Mouse (Mus musculus) spleen, postnatal 0 days (tissue): ENCODE data around the gene Olfr1330. TPM values are rescaled to one million over a fixed set of nuclear protein-coding genes. Genes with fewer than 3 reads are reported as not detected.

Experiments
- polyA plus RNA-seq: library from polyadenylated mRNA; unstranded; fragments of >200 nt; fragmentation: Nextera tagmentation; extraction: Ambion mirVana; gene quantifications from 2 replicates; pipeline ENCODE4 v1.2.1, GENCODE M21; 2015

Olfr1330 gene
- polyA plus RNA-seq: not detected in 2 replicates

DNA sequence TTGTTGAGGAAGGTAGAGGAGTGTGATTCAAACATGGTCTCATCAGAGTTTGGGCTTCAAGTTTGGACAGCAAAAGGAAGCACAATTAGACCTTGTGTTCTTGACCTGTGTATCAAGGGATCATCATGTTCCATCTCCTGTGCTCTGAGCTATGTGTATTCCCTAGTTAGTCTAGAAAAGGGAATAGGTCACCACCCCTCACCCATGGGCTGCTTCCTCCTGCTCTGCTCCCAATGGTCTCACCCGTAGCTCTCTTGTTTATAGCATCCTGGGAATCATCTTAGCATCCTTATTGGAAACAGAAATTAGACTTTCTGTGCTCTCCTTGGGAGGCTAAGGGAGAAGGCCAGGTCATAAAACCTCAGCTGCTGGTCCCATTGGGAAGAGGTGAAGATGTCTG lies at the start of gene Olfr1330:
Gene Olfr1330 (plus strand): TSS at position 301 of the 400 bp plus-strand sequence.

DNA sequence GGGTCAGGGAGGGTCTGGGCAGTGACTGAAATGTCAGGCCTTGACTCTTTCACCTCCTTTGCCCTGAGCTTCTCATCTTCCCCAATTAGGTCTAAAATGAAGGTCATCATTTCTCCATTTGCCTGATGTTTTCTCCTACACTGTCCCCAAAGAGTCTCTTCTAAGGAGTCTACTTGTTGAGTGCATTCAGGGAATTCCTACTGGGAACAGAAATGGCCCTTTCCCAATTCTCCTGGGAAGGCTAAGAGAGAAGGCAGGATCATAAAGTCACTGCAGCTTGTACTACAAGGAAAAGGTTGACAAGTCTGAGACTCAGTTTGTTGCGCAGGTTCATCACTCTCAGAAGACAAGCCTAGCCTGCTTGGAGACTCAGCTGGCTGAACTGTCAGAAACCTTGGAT lies 24.0 kb upstream of the Olfr1330 start, which contains the start of gene Olfr1331:
Gene Olfr1331 (plus strand): TSS at position 301 of the 400 bp plus-strand sequence.

DNA sequence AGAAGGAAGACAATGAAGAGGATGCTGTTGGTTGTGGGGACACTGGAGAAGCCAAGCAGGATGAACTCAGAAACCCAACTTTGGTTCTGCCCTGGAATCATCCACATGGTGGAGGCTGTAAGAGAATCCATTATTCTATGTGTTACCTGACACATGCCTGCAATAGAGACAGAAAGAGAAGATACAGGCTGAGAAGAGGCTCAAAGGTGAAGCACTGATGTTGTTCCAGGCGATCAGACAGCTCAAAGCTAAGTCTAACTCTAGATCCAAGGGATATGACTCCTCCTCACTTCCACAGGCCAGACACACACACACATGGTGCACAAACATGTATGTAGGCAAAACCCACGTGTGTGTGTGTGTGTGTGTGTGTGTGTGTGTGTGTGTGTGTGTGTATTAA lies 29.0 kb downstream of the Olfr1330 start, which contains the start of gene Olfr1329:
Gene Olfr1329 (minus strand): TSS at position 101 of the 400 bp plus-strand sequence.

GRCm38 (mm10) chr4:118938512-118938911 lies 50.1 kb downstream of the Olfr1330 start, which contains the start of gene Olfr1328:
Gene Olfr1328 (minus strand): TSS chr4:118938612.

Other genes with a start within 250 kb of the Olfr1330 start
- not detected in 2 replicates for gene Olfr62, start 229.6 kb upstream of the Olfr1330 start, polyA plus RNA-seq
- not detected in 2 replicates for gene Olfr1342, start 195.8 kb upstream of the Olfr1330 start, polyA plus RNA-seq
- not detected in 2 replicates for gene Olfr1341, start 185.1 kb upstream of the Olfr1330 start, polyA plus RNA-seq
- not detected in 2 replicates for gene Olfr1340, start 168.5 kb upstream of the Olfr1330 start, polyA plus RNA-seq
- gene Olfr1339, start 156.4 kb upstream of the Olfr1330 start, polyA plus RNA-seq: not detected in 2 replicates
- gene Olfr1338, start 129.9 kb upstream of the Olfr1330 start, polyA plus RNA-seq: not detected in 2 replicates
- gene Olfr1337, start 106.0 kb upstream of the Olfr1330 start, polyA plus RNA-seq: not detected in 2 replicates
- not detected in 2 replicates for gene Olfr1335, start 78.7 kb upstream of the Olfr1330 start, polyA plus RNA-seq
- not detected in 2 replicates for gene Olfr1333, start 52.3 kb upstream of the Olfr1330 start, polyA plus RNA-seq
- gene Olfr1331, start 23.9 kb upstream of the Olfr1330 start, polyA plus RNA-seq: not detected in 2 replicates
- not detected in 2 replicates for gene Olfr1329, start 28.9 kb downstream of the Olfr1330 start, polyA plus RNA-seq
- not detected in 2 replicates for gene Olfr1328, start 50.0 kb downstream of the Olfr1330 start, polyA plus RNA-seq
- gene Lao1, start 73.0 kb downstream of the Olfr1330 start, polyA plus RNA-seq: not detected in 2 replicates
- gene Slc2a1, start 220.1 kb downstream of the Olfr1330 start, polyA plus RNA-seq: 25.6 and 28.5 TPM in 2 replicates